Mouse (Mus musculus) retina, embryonic 14.5 days (tissue): ENCODE results near the gene Chd1.

ENCODE experiments used
- DNase-seq: peaks from one replicate; pipeline ENCODE4 v3.0.0-alpha.2; 2015; ENCODE audit warnings: low spot score

Chd1 gene

DNA sequence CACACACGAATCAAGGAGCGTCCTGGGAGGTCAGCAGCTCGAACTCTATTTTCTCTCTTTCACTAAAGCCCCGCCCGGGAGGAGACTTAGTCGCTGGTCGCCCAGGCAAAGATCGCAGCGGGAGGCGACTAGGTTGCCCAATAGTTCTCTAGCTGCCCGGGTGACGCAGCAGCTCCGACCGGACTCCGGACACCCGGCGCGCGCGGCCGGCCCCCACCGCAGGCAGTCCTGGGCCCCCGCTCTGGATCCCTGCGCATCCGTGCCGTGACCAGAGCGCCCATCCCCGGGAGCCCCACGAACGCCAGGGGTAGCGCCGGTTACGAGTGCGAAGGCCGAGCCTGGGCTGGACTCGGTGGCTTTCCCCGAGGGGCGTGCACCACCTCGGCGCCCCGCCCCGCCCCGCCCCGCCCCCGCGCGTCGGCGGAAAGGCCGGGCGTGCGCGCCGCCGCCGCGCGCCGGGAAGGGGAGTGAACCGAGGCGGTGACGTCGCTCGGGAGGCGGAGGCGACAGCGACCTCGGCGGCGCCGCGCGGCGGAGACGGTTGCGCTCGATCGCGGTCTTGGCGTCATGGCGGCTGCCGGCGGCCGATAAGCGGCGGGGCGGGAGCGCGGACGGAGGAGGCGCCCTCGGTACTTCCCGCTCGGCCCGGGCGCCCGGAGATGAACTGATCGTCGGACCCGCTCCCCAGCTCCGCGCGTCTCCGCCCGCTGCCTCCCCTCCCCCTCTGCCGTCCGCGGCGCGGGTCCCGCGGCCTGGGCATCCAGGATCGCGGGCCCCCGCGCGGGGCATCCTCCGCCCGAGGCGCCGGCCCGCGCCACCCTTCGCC, at the start of gene Chd1:
Chd1 (plus strand) TSS at position 493 of the 826 bp plus-strand sequence.
- peak; percentile 91 for DNase-seq

GRCm38 (mm10) chr17:15656881-15657607, 47.7 kb upstream of the Chd1 start:
- DNase-seq: peak; percentile 50

- DNase-seq: no peak
Measured at GRCm38 (mm10) chr17:15672870-15673269, 31.9 kb upstream of the Chd1 start.

DNA sequence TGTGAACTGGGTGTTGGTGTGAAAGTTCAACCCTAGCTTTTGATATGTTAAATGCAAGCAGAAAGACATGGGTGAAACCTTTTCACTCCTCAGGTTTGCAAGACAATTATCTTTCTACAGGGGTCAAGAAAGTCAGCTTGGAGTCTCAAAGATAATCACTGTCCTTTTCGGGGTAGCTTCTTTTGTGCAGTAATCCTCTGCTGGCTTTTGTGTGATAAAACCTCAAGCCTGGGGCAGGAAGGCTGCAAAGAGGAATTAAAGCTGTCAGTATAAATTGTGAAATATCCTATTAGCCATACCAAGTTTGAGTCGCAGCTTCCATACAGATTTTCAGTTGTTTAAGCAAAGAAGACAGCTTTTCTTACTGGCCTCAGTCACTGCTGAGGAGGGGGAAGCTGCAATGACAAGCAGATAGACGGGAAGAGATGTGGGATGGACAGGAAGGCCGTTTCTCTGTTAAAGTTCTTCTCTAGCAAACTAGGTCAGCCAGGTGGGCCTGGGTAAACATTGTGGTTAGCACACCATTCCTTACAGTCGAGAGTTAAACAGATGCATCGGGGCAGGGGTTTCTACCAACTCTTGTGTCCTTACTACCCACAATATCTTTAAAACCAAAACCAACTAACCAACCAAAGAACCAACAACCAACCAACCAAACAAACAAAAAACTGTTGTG, 26.7 kb upstream of the Chd1 start:
- peak; percentile 15 for DNase-seq

GRCm38 (mm10) chr17:15679966-15680630, 24.7 kb upstream of the Chd1 start:
- DNase-seq: no peak

DNA sequence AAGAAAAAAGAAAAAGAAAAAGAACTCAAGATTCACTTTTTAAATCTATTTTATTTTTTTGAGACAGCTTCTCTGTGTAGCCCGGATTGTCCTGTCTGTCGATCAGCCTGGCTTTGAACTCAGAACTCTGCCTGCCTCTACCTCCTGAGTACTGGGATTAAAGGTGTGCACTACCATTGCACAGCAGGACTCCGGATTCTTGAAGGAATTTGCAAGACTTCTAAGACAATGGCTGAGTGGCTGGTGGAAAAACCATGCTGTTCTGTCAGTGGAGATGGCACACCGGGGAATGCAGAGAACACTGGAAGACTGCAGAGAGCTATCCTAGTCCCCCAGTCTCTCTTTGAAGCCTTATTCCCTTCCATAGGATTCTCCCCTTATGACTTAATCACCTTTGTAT, 24.1 kb upstream of the Chd1 start:
- DNase-seq: no peak

- DNase-seq: no peak
Measured at GRCm38 (mm10) chr17:15686396-15686795, 18.4 kb upstream of the Chd1 start.

DNA sequence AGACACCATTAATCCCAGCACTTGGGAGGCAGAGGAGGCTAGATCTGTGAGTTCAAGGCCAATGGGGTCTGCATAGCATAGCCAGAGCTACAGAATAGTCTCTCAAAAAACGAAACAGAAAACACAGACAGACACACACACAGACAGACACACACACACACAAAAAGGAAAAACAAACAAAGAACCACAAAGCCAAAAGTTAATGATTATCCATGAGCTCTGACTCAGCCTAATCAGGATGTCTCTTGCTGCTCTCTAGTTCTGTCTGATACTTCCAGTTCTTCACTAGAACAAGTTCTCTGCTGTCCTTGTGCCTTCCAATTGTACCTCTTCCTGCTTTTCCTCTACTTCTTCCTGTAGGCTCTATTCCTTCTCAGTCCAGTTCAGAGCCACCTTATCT, 14.5 kb upstream of the Chd1 start:
- DNase-seq: no peak

GRCm38 (mm10) chr17:15695566-15695965, 9.2 kb upstream of the Chd1 start:
- DNase-seq: no peak

DNA sequence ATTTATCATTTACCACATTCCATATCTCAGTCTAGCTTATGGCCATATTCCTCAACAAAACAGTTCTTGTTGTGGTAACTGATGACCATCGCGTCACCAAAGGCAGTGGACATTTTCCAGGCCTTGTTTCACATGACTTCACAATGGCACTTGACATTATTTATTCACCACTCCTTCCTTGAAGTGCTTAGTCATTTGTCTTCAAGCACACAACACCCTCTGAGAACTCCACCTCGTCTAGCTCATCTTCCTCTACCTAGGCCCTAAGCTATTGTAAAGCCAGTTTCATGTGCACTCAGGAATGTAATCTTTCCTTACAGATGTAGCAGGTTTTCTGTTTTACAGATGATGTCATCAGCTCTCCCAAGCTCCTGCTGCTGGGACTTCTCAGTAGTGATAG, 5.8 kb upstream of the Chd1 start:
- DNase-seq: no peak

GRCm38 (mm10) chr17:15701505-15701904, 3.3 kb upstream of the Chd1 start:
- DNase-seq: no peak

DNA sequence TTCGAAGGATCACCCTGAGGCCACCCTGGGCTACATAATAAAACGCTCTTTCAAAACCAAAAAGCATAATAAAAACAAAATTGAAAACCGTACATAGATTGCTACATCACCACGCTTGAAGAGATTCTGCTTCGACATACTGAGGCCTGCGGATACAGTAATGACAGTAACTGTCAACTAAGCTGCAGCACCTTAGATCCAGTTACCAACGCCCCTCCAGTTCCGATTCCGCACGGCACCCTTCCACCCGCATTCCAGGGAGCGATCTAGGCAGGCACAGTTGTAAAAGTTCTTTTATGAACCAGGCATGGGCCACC, 651 bp upstream of the Chd1 start:
- no peak for DNase-seq

DNA sequence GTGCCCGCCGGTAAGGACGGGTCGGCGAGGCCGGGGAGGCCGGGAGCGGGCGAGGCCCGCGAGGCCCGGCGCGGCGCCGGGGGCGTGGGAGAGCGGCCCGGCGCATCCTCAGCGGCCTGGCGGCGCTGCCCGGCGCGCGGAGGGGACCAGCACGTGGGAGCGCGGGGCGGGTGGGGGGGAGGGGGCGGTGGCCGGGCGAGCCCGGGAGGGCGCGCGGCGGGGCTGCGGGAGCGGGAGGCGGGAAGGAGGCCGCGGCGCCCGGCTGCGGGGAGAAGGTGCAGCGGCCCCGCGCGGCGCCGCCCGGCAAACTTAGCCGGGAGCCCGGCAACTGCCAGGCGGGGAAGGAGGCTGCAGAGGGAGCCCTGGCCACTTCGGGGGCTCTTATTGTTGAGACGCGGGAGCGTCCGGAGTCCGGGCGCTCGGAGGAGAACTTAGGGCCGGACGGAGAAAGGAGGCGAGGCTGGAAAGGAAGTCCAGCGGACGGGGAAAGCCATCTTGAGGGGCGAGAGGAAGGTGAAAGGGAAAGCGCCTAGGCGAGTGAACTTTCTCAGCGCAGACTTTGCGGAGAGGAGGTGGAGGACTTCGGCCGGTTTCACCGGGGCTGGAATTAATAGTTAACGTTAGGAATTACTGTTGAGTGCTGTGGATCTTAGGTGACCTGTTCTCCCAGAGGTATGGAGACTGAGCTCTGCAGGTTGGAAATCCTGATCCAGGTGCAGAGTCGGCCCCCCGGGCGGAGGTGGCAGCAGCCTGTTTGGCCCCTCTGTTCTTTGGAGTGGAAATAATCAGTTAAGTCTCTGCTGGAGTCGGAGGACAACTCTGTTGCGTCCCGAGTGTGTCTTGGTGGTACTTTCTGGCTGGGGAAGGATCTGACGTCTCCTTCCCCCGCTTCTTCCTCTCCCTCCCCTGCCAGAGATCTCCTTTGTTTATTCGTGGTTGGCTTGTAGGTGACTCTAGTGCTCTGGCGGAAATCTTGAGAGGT, 827 bp downstream of the Chd1 start:
- DNase-seq: peak; percentile 64

- DNase-seq: no peak
Measured at GRCm38 (mm10) chr17:15714507-15714906, 9.7 kb downstream of the Chd1 start.

GRCm38 (mm10) chr17:15715013-15715902, 10.5 kb downstream of the Chd1 start:
- DNase-seq: peak; percentile 59

- DNase-seq: no peak
Measured at GRCm38 (mm10) chr17:15715940-15716339, 11.2 kb downstream of the Chd1 start.

DNA sequence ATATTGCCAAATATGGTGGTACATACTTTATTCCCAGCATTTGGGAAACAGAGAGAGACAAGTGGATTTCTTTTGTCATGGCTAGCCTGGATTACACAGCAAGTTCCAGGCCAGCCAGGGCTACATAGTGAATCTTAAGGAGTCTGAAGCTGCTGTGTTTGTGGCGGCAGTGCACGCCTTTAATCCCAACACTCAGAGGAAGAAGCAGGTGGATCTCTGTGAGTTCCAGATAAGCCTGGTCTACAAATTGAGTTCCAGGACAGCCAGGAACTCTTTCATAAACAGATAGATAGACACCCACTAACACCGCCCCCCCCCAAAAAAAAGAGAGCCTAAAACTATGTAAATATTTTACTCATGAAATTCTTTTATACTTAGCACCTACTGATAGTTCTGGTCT, 16.1 kb downstream of the Chd1 start:
- no peak for DNase-seq

DNA sequence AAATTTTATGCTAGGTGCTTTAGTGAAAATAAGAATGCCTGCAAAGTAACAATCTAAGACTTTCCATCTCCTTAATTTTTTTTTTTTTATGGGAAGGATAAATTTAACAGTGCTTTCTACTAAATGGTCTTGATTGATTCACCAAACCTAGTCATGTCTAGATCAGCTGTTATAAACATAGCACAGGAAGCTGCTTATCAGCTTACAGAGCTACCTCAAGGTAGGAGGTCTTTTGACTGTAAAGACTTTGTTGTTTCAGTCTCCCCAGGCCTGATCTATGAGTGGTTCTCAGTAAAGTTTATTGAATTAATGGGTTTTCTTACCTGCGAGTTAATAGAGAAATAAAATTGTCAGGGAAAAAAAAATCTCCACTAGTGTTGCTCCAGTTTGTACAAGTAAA, 18.5 kb downstream of the Chd1 start:
- no peak for DNase-seq

- peak; percentile 78 for DNase-seq
Measured at GRCm38 (mm10) chr17:15723866-15724475, 19.2 kb downstream of the Chd1 start.

GRCm38 (mm10) chr17:15731706-15732105, 26.9 kb downstream of the Chd1 start:
- DNase-seq: peak; percentile 60
